Mouse (Mus musculus) gastrocnemius, postnatal 10 days (tissue): Measurements from ENCODE around the gene Lyz1. TPM values are rescaled to one million over a fixed set of nuclear protein-coding genes. Genes with fewer than 3 reads are reported as not detected.
"Not testable (repeated sequence)": the region's sequence is repeated elsewhere in the genome, so short reads cannot be mapped to it uniquely, and the experiment has no call there.

Experiments
- DNase-seq: peaks from one replicate; pipeline ENCODE4 v3.0.0; 2021; ENCODE audit warnings: mixed read lengths
- total RNA-seq, 2 experiments: library from RNA; stranded (reverse); gene quantifications; 2 replicates each; pipeline ENCODE4 v1.2.3; 2021

Lyz1 gene
- total RNA-seq, 2 experiments from 2014 or later, result 3.1 to 6.3 TPM

GRCm38 (mm10) chr10:117287226-117287850 lies 5.3 kb downstream of the Lyz1 start:
- DNase-seq, result no peak

- DNase-seq, result no peak
Measured at GRCm38 (mm10) chr10:117286366-117286970, 6.2 kb downstream of the Lyz1 start.

- not testable (repeated sequence) for DNase-seq
Measured at GRCm38 (mm10) chr10:117285584-117285983, 7.1 kb downstream of the Lyz1 start.

- DNase-seq, result no peak
Measured at GRCm38 (mm10) chr10:117284578-117285520, 7.8 kb downstream of the Lyz1 start.

- no peak for DNase-seq
Measured at GRCm38 (mm10) chr10:117283871-117284577, 8.6 kb downstream of the Lyz1 start.

- DNase-seq, result not testable (repeated sequence)
Measured at GRCm38 (mm10) chr10:117283196-117283595, 9.5 kb downstream of the Lyz1 start.

- no peak for DNase-seq
Measured at GRCm38 (mm10) chr10:117282551-117282950, 10.1 kb downstream of the Lyz1 start.

GRCm38 (mm10) chr10:117282049-117282448 lies 10.6 kb downstream of the Lyz1 start, which contains the start of gene Lyz2:
Gene Lyz2 (minus strand): TSS chr10:117282321.
- DNase-seq, result no peak

- DNase-seq, result no peak
Measured at GRCm38 (mm10) chr10:117281381-117281920, 11.2 kb downstream of the Lyz1 start.

GRCm38 (mm10) chr10:117280000-117280399 lies 12.7 kb downstream of the Lyz1 start:
- DNase-seq, result no peak

GRCm38 (mm10) chr10:117278510-117278909 lies 14.2 kb downstream of the Lyz1 start:
- DNase-seq, result not testable (repeated sequence)

- DNase-seq, result not testable (repeated sequence)
Measured at GRCm38 (mm10) chr10:117277779-117278178, 14.9 kb downstream of the Lyz1 start.

- DNase-seq, result no peak
Measured at GRCm38 (mm10) chr10:117275681-117276369, 16.8 kb downstream of the Lyz1 start.

GRCm38 (mm10) chr10:117274645-117275044 lies 18.0 kb downstream of the Lyz1 start:
- DNase-seq, result not testable (repeated sequence)

- DNase-seq, result no peak
Measured at GRCm38 (mm10) chr10:117272023-117272422, 20.6 kb downstream of the Lyz1 start.

- no peak for DNase-seq
Measured at GRCm38 (mm10) chr10:117259870-117260269, 32.8 kb downstream of the Lyz1 start.

- DNase-seq, result no peak
Measured at GRCm38 (mm10) chr10:117238603-117239002, 54.1 kb downstream of the Lyz1 start, which contains the start of gene 9530003J23Rik. Gene 9530003J23Rik (minus strand): TSS chr10:117238703.
